Mouse (Mus musculus): ENCODE data around the gene Ift57. TPM values are rescaled to one million over a fixed set of nuclear protein-coding genes. Genes with fewer than 3 reads are reported as not detected.

The Ift57 gene
- polyA plus RNA-seq (2021; fragmentation: Nextera tagmentation): 49.7 and 55.3 TPM in 2 replicates
- long read RNA-seq, experiment 1, transcript Ift57-201 (11 exons, 2,601 nt): major isoform, 174 of 224 reads
- long read RNA-seq, experiment 1, partial matches to known transcripts: 32 of 224 reads
- long read RNA-seq, experiment 1, other reads (novel, unspliced or antisense): 18 of 224 reads
- long read RNA-seq, experiment 2, transcript Ift57-201 (11 exons, 2,601 nt): major isoform, 52 of 91 reads
- long read RNA-seq, experiment 2, partial matches to known transcripts: 30 of 91 reads
- long read RNA-seq, experiment 2, other reads (novel, unspliced or antisense): 9 of 91 reads

DNA sequence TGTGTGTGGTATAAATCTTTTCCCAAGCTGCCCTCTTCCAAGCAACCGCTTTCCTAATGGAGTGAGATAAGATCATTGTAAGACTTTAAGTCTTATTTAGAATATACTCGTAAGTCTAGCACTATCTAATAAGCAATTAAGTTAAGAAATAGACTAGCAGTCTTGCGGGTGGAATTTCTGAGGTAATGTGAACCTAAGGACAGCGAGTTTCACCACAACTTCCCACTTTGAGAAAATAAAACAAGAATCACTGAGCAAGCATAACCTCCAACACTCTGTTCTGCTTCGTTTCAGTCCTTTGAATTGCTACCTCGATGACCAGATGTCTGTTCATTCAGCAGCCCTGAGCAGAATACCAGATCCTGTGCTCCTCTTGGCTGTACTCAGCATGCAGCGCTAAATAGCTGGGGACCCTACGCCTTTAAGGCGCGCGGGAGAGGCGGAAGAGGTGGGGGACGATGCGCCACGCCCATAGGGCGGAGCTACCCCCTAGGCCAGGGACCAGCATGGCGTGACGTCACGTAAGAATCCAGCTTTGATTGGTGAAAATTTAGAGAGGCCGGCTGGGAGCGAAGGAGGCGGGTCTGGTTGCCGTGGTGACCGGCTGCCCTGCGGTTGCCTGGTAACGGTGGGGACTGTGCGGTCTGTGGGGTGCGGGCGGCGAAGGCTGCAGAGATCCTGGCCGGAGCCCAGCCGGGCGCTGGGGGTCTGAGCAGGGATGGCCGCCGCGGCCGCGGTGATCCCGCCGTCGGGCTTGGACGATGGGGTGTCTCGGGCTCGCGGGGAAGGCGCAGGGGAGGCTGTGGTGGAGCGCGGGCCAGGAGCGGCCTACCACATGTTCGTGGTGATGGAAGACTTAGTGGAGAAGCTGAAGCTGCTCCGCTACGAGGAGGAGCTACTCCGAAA, at the start of gene Ift57:
Gene Ift57, plus strand, starts transcription at position 614 of the 906 bp plus-strand sequence.

DNA sequence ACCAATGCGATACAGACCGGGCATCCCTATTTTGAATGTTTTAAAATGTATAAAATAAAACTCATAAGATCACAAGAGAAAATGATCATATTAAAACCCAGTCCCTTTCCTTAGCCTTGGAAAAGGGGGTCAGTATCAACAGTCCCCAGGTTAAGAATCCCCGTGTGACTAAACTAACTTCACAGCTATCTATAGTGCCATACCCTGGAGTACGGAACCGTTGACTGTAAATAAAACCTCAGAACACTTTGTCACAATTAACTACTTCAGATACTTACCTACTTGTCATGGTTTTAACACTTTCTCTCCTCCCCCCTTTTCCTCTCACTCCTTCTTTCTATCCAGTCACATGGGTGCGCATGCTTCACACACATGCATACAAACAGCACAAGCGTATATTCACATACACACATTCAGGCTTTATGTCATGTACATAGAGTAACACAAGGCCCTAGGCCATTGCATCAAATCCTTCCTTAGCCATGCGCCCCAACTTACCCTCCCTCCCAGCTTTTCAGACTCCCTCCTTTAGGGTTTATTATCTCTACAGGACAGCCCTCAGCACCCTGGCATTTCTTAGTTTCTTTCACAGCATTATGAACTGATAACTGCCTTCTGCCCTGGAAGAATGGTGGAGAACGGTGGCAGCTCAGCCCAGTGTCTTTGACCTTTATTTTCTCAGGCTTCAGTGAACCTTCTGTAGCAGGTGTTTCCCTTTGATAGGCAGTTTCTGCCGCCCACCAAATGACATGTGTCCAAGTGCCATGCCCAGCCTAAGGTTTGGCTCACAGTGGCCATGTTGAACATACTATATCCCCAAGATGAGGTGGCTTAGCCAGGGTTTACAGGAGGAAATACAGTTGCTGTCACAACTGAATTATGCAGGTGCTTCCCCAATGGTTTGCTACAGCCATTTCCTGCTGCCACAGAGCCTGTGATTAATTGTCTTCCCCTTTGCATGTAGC, 100.8 kb downstream of the Ift57 start, which contains the start of gene Cd47:
Gene Cd47, plus strand, starts transcription at position 937 of the 965 bp plus-strand sequence.

Other genes starting within 250 kb of the Ift57 start
- gene Cd47, start 101.3 kb downstream of the Ift57 start, polyA plus RNA-seq (2021; fragmentation: Nextera tagmentation): 269 and 293 TPM in 2 replicates